Comparison of ENCODE assay signal across 24 mouse cellular contexts in genomic region chr10:10106646-10107045, GRCm38 (mm10).
DNase-seq lines count a peak whose midpoint lies in the region; ATAC-seq lines count a peak whose summit lies in the region.
"Had no signal": no experiment of that assay in that cellular context is flagged by ENCODE, and none has a peak within 500 bp of the region (broad histone marks: within the 10 kb centered on the region; RNA-seq: fewer than 3 reads in every experiment).

No protein-coding gene starts in this region.

- no peak overlapping the region for H3K4me3 ChIP-seq in forebrain, embryonic 13.5 days
- H3K4me3 ChIP-seq in forebrain, embryonic 11.5 days (ENCODE audit: low read depth, low read length): no peak overlapping the region
- H3K4me3 ChIP-seq in kidney, embryonic 14.5 days (ENCODE audit: low read length): no peak overlapping the region
- no peak overlapping the region for H3K4me3 ChIP-seq in midbrain, embryonic 16.5 days (ENCODE audit: low read depth, low read length)
- H3K4me3 ChIP-seq in midbrain, embryonic 15.5 days: no peak overlapping the region
- H3K4me3 ChIP-seq: forebrain, embryonic 10.5 days; heart, adult 2 months; heart, embryonic 10.5 days; heart, embryonic 13.5 days had no signal

- H3K36me3 ChIP-seq in forebrain, embryonic 13.5 days (ENCODE audit: poor library complexity, severe bottlenecking): no peaks in the 10 kb centered on the region
- no peaks in the 10 kb centered on the region for H3K36me3 ChIP-seq in forebrain, embryonic 11.5 days (ENCODE audit: control insufficient read depth, insufficient read depth, low read length)
- no peaks in the 10 kb centered on the region for H3K36me3 ChIP-seq in kidney, embryonic 14.5 days (ENCODE audit: control insufficient read depth, insufficient read depth, low read length)
- H3K36me3 ChIP-seq in midbrain, embryonic 16.5 days (ENCODE audit: control insufficient read depth, insufficient read depth, low read length): no peaks in the 10 kb centered on the region
- H3K36me3 ChIP-seq in midbrain, embryonic 15.5 days (replicated peaks): no peaks in the 10 kb centered on the region
- H3K36me3 ChIP-seq: forebrain, embryonic 10.5 days; G1E; heart, embryonic 10.5 days; heart, embryonic 13.5 days had no signal

- 97% methylated on average over 1 of the region's 1 CpGs for WGBS in forebrain, embryonic 13.5 days
- 90% methylated on average over 1 of the region's 1 CpGs for WGBS in forebrain, embryonic 11.5 days
- 93% methylated on average over 1 of the region's 1 CpGs for WGBS in kidney, embryonic 14.5 days
- 93% methylated on average over 1 of the region's 1 CpGs for WGBS in midbrain, embryonic 16.5 days
- WGBS in midbrain, embryonic 15.5 days: 82% methylated on average over 1 of the region's 1 CpGs

- H3K4me2 ChIP-seq in forebrain, embryonic 13.5 days: no peak overlapping the region
- no peak overlapping the region for H3K4me2 ChIP-seq in forebrain, embryonic 11.5 days (ENCODE audit: low read depth, low read length, severe bottlenecking)
- H3K4me2 ChIP-seq in kidney, embryonic 14.5 days (replicated peaks; ENCODE audit: low read depth, low read length): no peak overlapping the region
- H3K4me2 ChIP-seq in midbrain, embryonic 16.5 days (ENCODE audit: low read length): no peak overlapping the region
- H3K4me2 ChIP-seq in midbrain, embryonic 15.5 days: no peak overlapping the region
- H3K4me2 ChIP-seq: heart, embryonic 13.5 days; hindbrain, embryonic 14.5 days had no signal

- no peak overlapping the region for H3K27ac ChIP-seq in forebrain, embryonic 13.5 days
- no peak overlapping the region for H3K27ac ChIP-seq in forebrain, embryonic 11.5 days (ENCODE audit: low read depth, low read length)
- H3K27ac ChIP-seq in kidney, embryonic 14.5 days (ENCODE audit: low read depth, low read length): no peak overlapping the region
- H3K27ac ChIP-seq in midbrain, embryonic 16.5 days (ENCODE audit: low read length): no peak overlapping the region
- no peak overlapping the region for H3K27ac ChIP-seq in midbrain, embryonic 15.5 days
- H3K27ac ChIP-seq: forebrain, embryonic 10.5 days; heart, adult 2 months; heart, embryonic 10.5 days; heart, embryonic 13.5 days; hindbrain, embryonic 14.5 days had no signal

- ATAC-seq in forebrain, embryonic 13.5 days: 0 out of 2 replicates have a peak, but pooled peaks have one; percentile 4
- ATAC-seq in forebrain, embryonic 11.5 days (replicated peaks; ENCODE audit: low FRiP score): no peak
- no peak for ATAC-seq in kidney, embryonic 14.5 days (ENCODE audit: low FRiP score, low TSS enrichment)
- 0 out of 2 replicates have a peak, but pooled peaks have one; percentile 23 for ATAC-seq in midbrain, embryonic 16.5 days
- no peak for ATAC-seq in midbrain, embryonic 15.5 days (replicated peaks)
- ATAC-seq: inflammation-experienced regulatory T-cells, adult 6 months; Patski had no signal

- no peak for DNase-seq in forebrain, embryonic 11.5 days (ENCODE audit: low spot score)
- peak; percentile 3 for DNase-seq in kidney, adult 11 months
- DNase-seq in kidney, adult 9 months: peak; percentile 62
- DNase-seq in kidney, adult 18-20 months: no peak
- DNase-seq: adrenal gland, postnatal 10 days; adrenal gland, postnatal 36 days; B cell, adult 2 months; gastrocnemius, postnatal 10 days; gastrocnemius, postnatal 36 days; heart, adult 2 months; heart, postnatal 14 days; heart, postnatal 4 days had no signal

- no peaks in the 10 kb centered on the region for H3K9me3 ChIP-seq in forebrain, embryonic 13.5 days (replicated peaks)
- no peaks in the 10 kb centered on the region for H3K9me3 ChIP-seq in forebrain, embryonic 11.5 days (ENCODE audit: control insufficient read depth, low read length)
- no peaks in the 10 kb centered on the region for H3K9me3 ChIP-seq in kidney, embryonic 14.5 days (ENCODE audit: control insufficient read depth, low read length)
- no peaks in the 10 kb centered on the region for H3K9me3 ChIP-seq in midbrain, embryonic 16.5 days (replicated peaks; ENCODE audit: control insufficient read depth, low read length, poor library complexity, severe bottlenecking)
- no peaks in the 10 kb centered on the region for H3K9me3 ChIP-seq in midbrain, embryonic 15.5 days
- H3K9me3 ChIP-seq: forebrain, embryonic 10.5 days; G1E; heart, embryonic 10.5 days; heart, embryonic 13.5 days had no signal

- H3K27me3 ChIP-seq in forebrain, embryonic 13.5 days: no peaks in the 10 kb centered on the region
- no peaks in the 10 kb centered on the region for H3K27me3 ChIP-seq in forebrain, embryonic 11.5 days (ENCODE audit: control insufficient read depth, insufficient read depth, low read length)
- H3K27me3 ChIP-seq in kidney, embryonic 14.5 days (ENCODE audit: control insufficient read depth, insufficient read depth, low read length): no peaks in the 10 kb centered on the region
- no peaks in the 10 kb centered on the region for H3K27me3 ChIP-seq in midbrain, embryonic 16.5 days (ENCODE audit: control insufficient read depth, insufficient read depth, low read depth, low read length)
- no peaks in the 10 kb centered on the region for H3K27me3 ChIP-seq in midbrain, embryonic 15.5 days (replicated peaks)
- H3K27me3 ChIP-seq: CH12.LX; heart, embryonic 13.5 days had no signal

- no peak overlapping the region for H3K9ac ChIP-seq in forebrain, embryonic 13.5 days
- H3K9ac ChIP-seq in forebrain, embryonic 11.5 days (ENCODE audit: low read length): no peak overlapping the region
- no peak overlapping the region for H3K9ac ChIP-seq in kidney, embryonic 14.5 days (ENCODE audit: low read depth, low read length)
- H3K9ac ChIP-seq in midbrain, embryonic 16.5 days (ENCODE audit: low read depth, low read length): no peak overlapping the region
- H3K9ac ChIP-seq in midbrain, embryonic 15.5 days: no peak overlapping the region
- H3K9ac ChIP-seq: heart, embryonic 13.5 days; hindbrain, embryonic 14.5 days had no signal

- H3K4me1 ChIP-seq in forebrain, embryonic 13.5 days: no peaks in the 10 kb centered on the region
- H3K4me1 ChIP-seq in forebrain, embryonic 11.5 days (replicated peaks; ENCODE audit: control insufficient read depth, insufficient read depth, low read length): no peaks in the 10 kb centered on the region
- H3K4me1 ChIP-seq in kidney, embryonic 14.5 days (ENCODE audit: control insufficient read depth, insufficient read depth, low read length): no peaks in the 10 kb centered on the region
- H3K4me1 ChIP-seq in midbrain, embryonic 16.5 days (ENCODE audit: control insufficient read depth, insufficient read depth, low read length): no peaks in the 10 kb centered on the region
- H3K4me1 ChIP-seq in midbrain, embryonic 15.5 days: peaks cover 2% of the 10 kb centered on the region; the same call in 1 of the 2 replicates
- H3K4me1 ChIP-seq: forebrain, embryonic 10.5 days; heart, embryonic 10.5 days; heart, embryonic 13.5 days had no signal

Comparison
In these comparisons a context has a peak if more than half of its experiments do, and no peak if none do; other contexts are left out.
1. ATAC-seq: peak in forebrain, embryonic 13.5 days (single experiment) and midbrain, embryonic 16.5 days (single experiment); none in forebrain, embryonic 11.5 days (single experiment), kidney, embryonic 14.5 days (single experiment) and midbrain, embryonic 15.5 days (single experiment).
2. DNase-seq: peak in kidney, adult 11 months (single experiment) and kidney, adult 9 months (single experiment); none in forebrain, embryonic 11.5 days (single experiment) and kidney, adult 18-20 months (single experiment).